In genomic region chr13:48658588-48659253, GRCm38 (mm10) we compare ENCODE assay signal across 10 mouse cellular contexts. TPM values are rescaled to one million over a fixed set of nuclear protein-coding genes. Genes with fewer than 3 reads are reported as not detected.
DNase-seq lines count a peak whose midpoint lies in the region; ATAC-seq and TF ChIP-seq lines count a peak whose summit lies in the region.
"Had no signal": no experiment of that assay in that cellular context is flagged by ENCODE, and none has a peak within 500 bp of the region (broad histone marks: within the 10 kb centered on the region; RNA-seq: fewer than 3 reads in every experiment).

No protein-coding gene starts in this region.

- H3K9ac ChIP-seq in forebrain, embryonic 12.5 days: no peak overlapping the region
- H3K9ac ChIP-seq in forebrain, embryonic 15.5 days (replicated peaks): no peak overlapping the region
- no peak overlapping the region for H3K9ac ChIP-seq in midbrain, embryonic 14.5 days (replicated peaks; ENCODE audit: low read length)
- H3K9ac ChIP-seq in midbrain, embryonic 16.5 days (ENCODE audit: low read depth, low read length): no peak overlapping the region

- H3K4me1 ChIP-seq in forebrain, embryonic 12.5 days: peaks cover 22% of the 10 kb centered on the region
- H3K4me1 ChIP-seq in forebrain, embryonic 15.5 days: peaks cover 22% of the 10 kb centered on the region
- peaks cover 4% of the 10 kb centered on the region; the same call in 1 of the 2 replicates for H3K4me1 ChIP-seq in midbrain, embryonic 14.5 days (ENCODE audit: control insufficient read depth, insufficient read depth, low read length)
- H3K4me1 ChIP-seq in midbrain, embryonic 16.5 days (ENCODE audit: control insufficient read depth, insufficient read depth, low read length): peaks cover 12% of the 10 kb centered on the region

- H3K36me3 ChIP-seq in forebrain, embryonic 12.5 days (replicated peaks): no peaks in the 10 kb centered on the region
- H3K36me3 ChIP-seq in forebrain, embryonic 15.5 days: no peaks in the 10 kb centered on the region
- H3K36me3 ChIP-seq in midbrain, embryonic 14.5 days (ENCODE audit: control insufficient read depth, insufficient read depth, low read length): no peaks in the 10 kb centered on the region
- no peaks in the 10 kb centered on the region for H3K36me3 ChIP-seq in midbrain, embryonic 16.5 days (ENCODE audit: control insufficient read depth, insufficient read depth, low read length)

- WGBS in forebrain, embryonic 12.5 days: 1% methylated on average over 33 of the region's 33 CpGs
- 1% methylated on average over 33 of the region's 33 CpGs for WGBS in forebrain, embryonic 15.5 days
- 1% methylated on average over 33 of the region's 33 CpGs for WGBS in midbrain, embryonic 14.5 days
- WGBS in midbrain, embryonic 16.5 days: under 1% methylated on average over 33 of the region's 33 CpGs

- peak; percentile 58 for DNase-seq in midbrain, embryonic 14.5 days
- peak; percentile 36 to 48 for DNase-seq in kidney, postnatal 4 days
- no peak for DNase-seq in layer of hippocampus, adult 9-10 months (ENCODE audit: low spot score)
- no peak for DNase-seq in layer of hippocampus, adult 2 months (ENCODE audit: low spot score in 2 of 2)
- DNase-seq in spleen, adult 18-20 months: no peak

- H3K27me3 ChIP-seq in forebrain, embryonic 12.5 days: peaks cover 98% of the 10 kb centered on the region
- H3K27me3 ChIP-seq in forebrain, embryonic 15.5 days: peaks cover 83% of the 10 kb centered on the region
- H3K27me3 ChIP-seq in midbrain, embryonic 14.5 days (ENCODE audit: control insufficient read depth, insufficient read depth, low read length): peaks cover 79% of the 10 kb centered on the region
- H3K27me3 ChIP-seq in midbrain, embryonic 16.5 days (ENCODE audit: control insufficient read depth, insufficient read depth, low read depth, low read length): peaks cover 54% of the 10 kb centered on the region

- H3K27ac ChIP-seq in forebrain, embryonic 12.5 days: no peak overlapping the region
- H3K27ac ChIP-seq in forebrain, embryonic 15.5 days (replicated peaks): no peak overlapping the region
- H3K27ac ChIP-seq in midbrain, embryonic 14.5 days (replicated peaks; ENCODE audit: low read depth, low read length): no peak overlapping the region
- H3K27ac ChIP-seq in midbrain, embryonic 16.5 days (ENCODE audit: low read length): no peak overlapping the region
- H3K27ac ChIP-seq in layer of hippocampus, adult 2 months: no peak overlapping the region

- TF ChIP-seq CTCF in layer of hippocampus, adult 2 months (conservative IDR thresholded peaks at IDR 0.05): no peak

- no peak overlapping the region for H3K4me3 ChIP-seq in forebrain, embryonic 12.5 days (replicated peaks)
- H3K4me3 ChIP-seq in forebrain, embryonic 15.5 days: no peak overlapping the region
- H3K4me3 ChIP-seq in midbrain, embryonic 14.5 days (replicated peaks; ENCODE audit: low read depth, low read length): no peak overlapping the region
- H3K4me3 ChIP-seq in midbrain, embryonic 16.5 days (ENCODE audit: low read depth, low read length): no peak overlapping the region
- no peak overlapping the region for H3K4me3 ChIP-seq in layer of hippocampus, adult 2 months

- no peaks in the 10 kb centered on the region for H3K9me3 ChIP-seq in forebrain, embryonic 12.5 days
- H3K9me3 ChIP-seq in forebrain, embryonic 15.5 days: no peaks in the 10 kb centered on the region
- no peaks in the 10 kb centered on the region for H3K9me3 ChIP-seq in midbrain, embryonic 14.5 days (ENCODE audit: control insufficient read depth, low read length)
- H3K9me3 ChIP-seq in midbrain, embryonic 16.5 days (replicated peaks; ENCODE audit: control insufficient read depth, low read length, poor library complexity, severe bottlenecking): no peaks in the 10 kb centered on the region

- no peak for ATAC-seq in forebrain, embryonic 12.5 days (ENCODE audit: low FRiP score)
- no peak for ATAC-seq in forebrain, embryonic 15.5 days (replicated peaks)
- ATAC-seq in midbrain, embryonic 14.5 days (ENCODE audit: low FRiP score, low TSS enrichment): no peak
- ATAC-seq in midbrain, embryonic 16.5 days: no peak

- 0 out of 2 replicates have a peak overlapping the region, but pooled peaks have one; percentile 19 for H3K4me2 ChIP-seq in forebrain, embryonic 12.5 days
- no peak overlapping the region for H3K4me2 ChIP-seq in forebrain, embryonic 15.5 days (replicated peaks)
- H3K4me2 ChIP-seq in midbrain, embryonic 14.5 days (ENCODE audit: low read length): no peak overlapping the region
- no peak overlapping the region for H3K4me2 ChIP-seq in midbrain, embryonic 16.5 days (ENCODE audit: low read length)

RNA-seq across cellular contexts. Expression of gene Barx1, which starts 4.1 kb away (rescaled TPM):
- polyA plus RNA-seq in forebrain, embryonic 12.5 days (2016; fragmentation: Nextera tagmentation; extraction: Ambion mirVana): 0.88 and 2.2 TPM in 2 replicates
- not detected in 2 replicates for polyA plus RNA-seq in forebrain, embryonic 15.5 days (2015; fragmentation: Nextera tagmentation; extraction: Ambion mirVana)
- not detected in 2 replicates for polyA plus RNA-seq in midbrain, embryonic 14.5 days (2014; fragmentation: Nextera tagmentation; extraction: Ambion mirVana)
- not detected in 2 replicates for polyA plus RNA-seq in midbrain, embryonic 16.5 days (2015; fragmentation: Nextera tagmentation; extraction: Ambion mirVana)
- not detected for total RNA-seq in layer of hippocampus, adult 2 months (2021)
- total RNA-seq: left cerebral cortex, postnatal 10 days had no signal
- polyA plus RNA-seq: C2C12 had no signal

RNA-seq across cellular contexts. Expression of gene Ptpdc1, which starts 33.3 kb away (rescaled TPM):
- 16.1 and 19.3 TPM in 2 replicates for polyA plus RNA-seq in forebrain, embryonic 12.5 days (2016; fragmentation: Nextera tagmentation; extraction: Ambion mirVana)
- 14.1 and 16.0 TPM in 2 replicates for polyA plus RNA-seq in forebrain, embryonic 15.5 days (2015; fragmentation: Nextera tagmentation; extraction: Ambion mirVana)
- 17.5 and 20.0 TPM in 2 replicates for polyA plus RNA-seq in midbrain, embryonic 14.5 days (2014; fragmentation: Nextera tagmentation; extraction: Ambion mirVana)
- 18.8 and 20.3 TPM in 2 replicates for polyA plus RNA-seq in midbrain, embryonic 16.5 days (2015; fragmentation: Nextera tagmentation; extraction: Ambion mirVana)
- 10 to 100 TPM; 37.0 to 44.7 TPM for total RNA-seq in layer of hippocampus, adult 2 months (2021)

Comparison
In these comparisons a context has a peak if more than half of its experiments do, and no peak if none do; other contexts are left out.
1. DNase-seq: peak in midbrain, embryonic 14.5 days (single experiment) and kidney, postnatal 4 days (2 of 2); none in layer of hippocampus, adult 9-10 months (single experiment), layer of hippocampus, adult 2 months (0 of 2) and spleen, adult 18-20 months (0 of 2).